Mouse (Mus musculus) hindbrain, embryonic 15.5 days (tissue): Measurements from ENCODE around the gene Lrrc31. TPM values are rescaled to one million over a fixed set of nuclear protein-coding genes. Genes with fewer than 3 reads are reported as not detected.

ENCODE experiments used
- polyA plus RNA-seq: library from polyadenylated mRNA; unstranded; fragments of >200 nt; fragmentation: Nextera tagmentation; extraction: Ambion mirVana; gene quantifications from 2 replicates; pipeline ENCODE4 v1.2.1, GENCODE M21; 2015

Lrrc31 gene
- polyA plus RNA-seq, 1 experiment from 2014 or later, result not detected

Other genes with a start within 250 kb of the Lrrc31 start
- 6.9 and 9.5 TPM in 2 replicates for gene Mecom, start 151.8 kb downstream of the Lrrc31 start, polyA plus RNA-seq
- 0.56 and 0.75 TPM in 2 replicates for gene Actrt3, start 99.9 kb downstream of the Lrrc31 start, polyA plus RNA-seq
- 27.3 TPM in 2 replicates for gene Mynn, start 97.8 kb downstream of the Lrrc31 start, polyA plus RNA-seq
- gene Lrriq4, start 55.3 kb downstream of the Lrrc31 start, polyA plus RNA-seq, result not detected in 2 replicates
- gene Lrrc34, start 52.0 kb downstream of the Lrrc31 start, polyA plus RNA-seq, result 1.3 and 1.4 TPM in 2 replicates
- gene Samd7, start 46.5 kb upstream of the Lrrc31 start, polyA plus RNA-seq, result 0.06 TPM in 1 of 2 replicates, not detected in the other
- gene Sec62, start 93.0 kb upstream of the Lrrc31 start, polyA plus RNA-seq, result 85.8 and 91.9 TPM in 2 replicates
- 1.4 and 1.6 TPM in 2 replicates for gene Gpr160, start 156.1 kb upstream of the Lrrc31 start, polyA plus RNA-seq